Mouse (Mus musculus): ENCODE results near the gene Rin2.
A peak's percentile ranks its signal among the peaks of the same experiment; 100 is the strongest.

Gene Rin2

GRCm38 (mm10) chr2:145675142-145675755 lies at the start of gene Rin2:
Rin2 (plus strand) TSS chr2:145675215.
- DNase-seq, result peak; percentile 84

- DNase-seq, result no peak
These were observed 43.8 kb upstream of the Rin2 start for GRCm38 (mm10) chr2:145631123-145631798.

GRCm38 (mm10) chr2:145631799-145632174 lies 43.2 kb upstream of the Rin2 start:
- DNase-seq, result no peak

GRCm38 (mm10) chr2:145633811-145634210 lies 41.2 kb upstream of the Rin2 start:
- no peak for DNase-seq

- DNase-seq, result no peak
These were observed 34.6 kb upstream of the Rin2 start for GRCm38 (mm10) chr2:145640255-145640984.

GRCm38 (mm10) chr2:145655373-145655960 lies 19.5 kb upstream of the Rin2 start:
- DNase-seq, result no peak

- no peak for DNase-seq
These were observed 18.9 kb upstream of the Rin2 start for GRCm38 (mm10) chr2:145656121-145656520.

- no peak for DNase-seq
These were observed 18.3 kb upstream of the Rin2 start for GRCm38 (mm10) chr2:145656716-145657115.

- no peak for DNase-seq
These were observed 13.8 kb upstream of the Rin2 start for GRCm38 (mm10) chr2:145661242-145661641.

- DNase-seq, result no peak
These were observed 11.1 kb upstream of the Rin2 start for GRCm38 (mm10) chr2:145663899-145664298.

- no peak for DNase-seq
These were observed 10.7 kb upstream of the Rin2 start for GRCm38 (mm10) chr2:145664311-145664710.

GRCm38 (mm10) chr2:145668135-145668534 lies 6.9 kb upstream of the Rin2 start:
- no peak for DNase-seq

- no peak for DNase-seq
These were observed 4.9 kb upstream of the Rin2 start for GRCm38 (mm10) chr2:145670131-145670530.

- no peak for DNase-seq
These were observed 396 bp upstream of the Rin2 start for GRCm38 (mm10) chr2:145674496-145675141.

- peak; percentile 63 for DNase-seq
These were observed 935 bp downstream of the Rin2 start for GRCm38 (mm10) chr2:145675756-145676543.

- no peak for DNase-seq
These were observed 1.5 kb downstream of the Rin2 start for GRCm38 (mm10) chr2:145676544-145676925.

GRCm38 (mm10) chr2:145676936-145677335 lies 1.9 kb downstream of the Rin2 start:
- DNase-seq, result no peak

- DNase-seq, result no peak
These were observed 5.1 kb downstream of the Rin2 start for GRCm38 (mm10) chr2:145680141-145680540.

GRCm38 (mm10) chr2:145680762-145681161 lies 5.7 kb downstream of the Rin2 start:
- DNase-seq, result no peak

- no peak for DNase-seq
These were observed 6.6 kb downstream of the Rin2 start for GRCm38 (mm10) chr2:145681626-145682025.

GRCm38 (mm10) chr2:145682924-145683323 lies 7.9 kb downstream of the Rin2 start:
- DNase-seq, result no peak

GRCm38 (mm10) chr2:145683536-145683935 lies 8.5 kb downstream of the Rin2 start:
- peak; percentile 76 for DNase-seq
